Mouse (Mus musculus): Measurements from ENCODE around the gene Hps1. TPM values are rescaled to one million over a fixed set of nuclear protein-coding genes. Genes with fewer than 3 reads are reported as not detected.
"Not testable (repeated sequence)": the region's sequence is repeated elsewhere in the genome, so short reads cannot be mapped to it uniquely, and the experiment has no call there.

Hps1 gene
- polyA plus RNA-seq, 1 experiment: 31.1 TPM

GRCm38 (mm10) chr19:42785562-42786220, 5.9 kb upstream of the Hps1 start:
- TF ChIP-seq POLR2A (IDR thresholded peaks at IDR 0.05; ENCODE audit: borderline replicate concordance, extremely low read depth, insufficient read depth, insufficient read length, poor library complexity, severe bottlenecking): no peak
- no peak for TF ChIP-seq CTCF (IDR thresholded peaks at IDR 0.05; ENCODE audit: borderline replicate concordance, extremely low read depth, insufficient read depth, insufficient read length)

GRCm38 (mm10) chr19:42785129-42785528, 5.4 kb upstream of the Hps1 start:
- peak; percentile 40; the same call in 1 of the 2 replicates for TF ChIP-seq CTCF (IDR thresholded peaks at IDR 0.05; ENCODE audit: borderline replicate concordance, extremely low read depth, insufficient read depth, insufficient read length)
- no peak for TF ChIP-seq POLR2A (IDR thresholded peaks at IDR 0.05; ENCODE audit: borderline replicate concordance, extremely low read depth, insufficient read depth, insufficient read length, poor library complexity, severe bottlenecking)
- DNase-seq (ENCODE audit: low read depth): peak; percentile 27

More at GRCm38 (mm10) chr19:42785562-42786220, 5.9 kb upstream of the Hps1 start:
- peak; percentile 64 for DNase-seq (ENCODE audit: low read depth)

GRCm38 (mm10) chr19:42780156-42780538, 369 bp upstream of the Hps1 start:
- not testable (repeated sequence) for DNase-seq (ENCODE audit: low read depth)

DNA sequence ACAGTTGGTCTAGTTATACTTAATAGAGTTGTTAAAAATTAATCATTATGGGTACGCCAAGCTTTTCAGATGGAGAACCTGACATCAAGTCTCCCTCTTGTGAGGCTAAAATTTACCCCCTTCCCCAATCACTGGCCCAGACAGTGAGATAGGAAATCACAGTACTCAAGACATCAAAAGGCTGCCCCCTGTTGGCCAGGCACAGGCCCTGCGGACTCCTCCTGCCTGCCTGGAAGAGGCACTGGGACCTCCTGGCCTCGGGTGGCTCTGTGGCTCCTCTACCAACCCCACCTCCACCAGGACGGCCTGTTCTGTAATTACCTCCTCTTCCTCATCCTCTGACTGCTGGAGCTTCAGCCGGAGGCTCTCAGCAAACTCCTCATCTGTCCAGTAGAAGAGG, 2.0 kb downstream of the Hps1 start:
- no peak for DNase-seq (ENCODE audit: low read depth)
- TF ChIP-seq CTCF (IDR thresholded peaks at IDR 0.05; ENCODE audit: borderline replicate concordance, extremely low read depth, insufficient read depth, insufficient read length) (peak; percentile 27; the same call in 1 of the 2 replicates), POLR2A (IDR thresholded peaks at IDR 0.05; ENCODE audit: borderline replicate concordance, extremely low read depth, insufficient read depth, insufficient read length, poor library complexity, severe bottlenecking) (no peak)

DNA sequence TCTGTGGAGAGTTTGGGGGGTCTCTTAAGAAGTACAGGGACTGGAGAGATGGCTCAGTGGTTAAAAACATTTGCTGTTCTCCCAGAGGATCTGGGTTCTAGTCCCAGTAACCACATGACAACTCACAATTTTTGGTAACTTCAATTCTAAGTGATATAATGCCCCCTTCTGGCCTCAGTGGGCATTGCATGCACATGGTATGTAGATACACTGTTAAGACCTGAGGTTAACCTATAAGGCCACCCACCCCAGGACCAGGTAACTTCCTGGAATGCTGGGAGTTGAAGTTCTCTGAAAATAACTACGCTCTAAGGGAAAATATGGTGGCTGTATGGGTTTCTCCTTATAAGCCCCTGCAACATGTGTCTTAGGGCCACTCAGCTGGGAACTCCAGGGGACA, 3.0 kb downstream of the Hps1 start:
- no peak for TF ChIP-seq POLR2A (IDR thresholded peaks at IDR 0.05; ENCODE audit: borderline replicate concordance, extremely low read depth, insufficient read depth, insufficient read length, poor library complexity, severe bottlenecking)
- TF ChIP-seq CTCF (IDR thresholded peaks at IDR 0.05; ENCODE audit: borderline replicate concordance, extremely low read depth, insufficient read depth, insufficient read length): peak; percentile 25; the same call in 1 of the 2 replicates
- no peak for DNase-seq (ENCODE audit: low read depth)

DNA sequence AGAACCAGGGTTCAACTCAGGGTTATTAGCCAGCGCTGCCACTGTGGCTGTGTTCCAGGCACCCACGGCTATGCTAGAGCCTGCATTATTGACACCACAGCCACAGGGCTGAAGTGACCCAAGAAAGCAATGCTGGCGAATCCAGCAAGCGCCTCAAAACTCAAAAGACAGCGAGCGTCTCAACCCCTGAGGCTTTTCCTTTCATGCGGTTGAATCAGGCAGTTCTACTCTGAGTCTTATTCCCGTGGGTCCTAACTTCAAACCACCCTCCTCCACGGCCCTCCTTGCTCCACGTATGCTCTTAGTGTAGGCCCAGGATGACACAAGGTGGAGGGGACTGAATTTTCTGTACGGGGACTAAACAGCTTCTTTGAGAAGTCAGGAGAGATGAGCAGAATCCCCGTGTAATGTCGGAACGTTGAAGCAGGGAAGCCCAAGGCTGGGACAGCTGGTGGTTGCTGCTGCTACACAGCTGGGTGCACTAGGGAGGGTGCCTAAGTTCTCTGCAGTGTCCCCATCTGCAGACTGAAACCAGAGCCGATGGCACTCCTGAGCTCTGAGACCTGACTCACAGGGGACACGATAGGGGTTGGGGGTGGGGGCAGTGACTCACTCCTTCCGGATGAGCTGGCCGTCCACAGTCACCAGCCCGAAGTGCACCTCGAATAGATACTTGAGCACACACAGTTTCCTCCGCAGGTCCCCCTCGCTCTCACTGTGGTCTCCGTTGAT, 9.5 kb downstream of the Hps1 start:
- no peak for DNase-seq (ENCODE audit: low read depth)
- TF ChIP-seq CTCF (IDR thresholded peaks at IDR 0.05; ENCODE audit: borderline replicate concordance, extremely low read depth, insufficient read depth, insufficient read length) (no peak), POLR2A (IDR thresholded peaks at IDR 0.05; ENCODE audit: borderline replicate concordance, extremely low read depth, insufficient read depth, insufficient read length, poor library complexity, severe bottlenecking) (no peak)

DNA sequence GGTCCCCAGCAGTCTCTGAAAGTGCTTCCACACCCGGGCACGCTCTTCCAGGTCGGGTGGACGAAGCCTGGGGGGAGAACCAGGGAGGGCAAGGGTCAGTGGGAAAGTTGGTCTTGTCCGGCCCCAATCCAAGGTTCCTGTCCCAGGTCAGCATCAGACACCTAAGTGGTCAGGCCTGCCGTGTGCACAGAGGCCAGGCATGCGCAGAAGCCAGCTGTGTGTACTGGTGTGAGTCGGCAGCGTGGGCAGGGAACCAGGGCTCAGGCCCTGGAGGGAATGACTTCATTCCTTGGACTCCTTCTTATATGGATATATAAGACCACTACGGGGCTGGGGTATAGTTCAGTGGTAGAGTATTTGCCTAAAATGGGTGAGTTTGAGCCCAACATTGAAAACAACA, 10.1 kb downstream of the Hps1 start:
- DNase-seq (ENCODE audit: low read depth): no peak
- TF ChIP-seq POLR2A (IDR thresholded peaks at IDR 0.05; ENCODE audit: borderline replicate concordance, extremely low read depth, insufficient read depth, insufficient read length, poor library complexity, severe bottlenecking) (no peak), CTCF (IDR thresholded peaks at IDR 0.05; ENCODE audit: borderline replicate concordance, extremely low read depth, insufficient read depth, insufficient read length) (no peak)

- TF ChIP-seq POLR2A (IDR thresholded peaks at IDR 0.05; ENCODE audit: borderline replicate concordance, extremely low read depth, insufficient read depth, insufficient read length, poor library complexity, severe bottlenecking): no peak
- TF ChIP-seq CTCF (IDR thresholded peaks at IDR 0.05; ENCODE audit: borderline replicate concordance, extremely low read depth, insufficient read depth, insufficient read length): no peak
- no peak for DNase-seq (ENCODE audit: low read depth)
Measured at GRCm38 (mm10) chr19:42767361-42767760, 12.4 kb downstream of the Hps1 start.

DNA sequence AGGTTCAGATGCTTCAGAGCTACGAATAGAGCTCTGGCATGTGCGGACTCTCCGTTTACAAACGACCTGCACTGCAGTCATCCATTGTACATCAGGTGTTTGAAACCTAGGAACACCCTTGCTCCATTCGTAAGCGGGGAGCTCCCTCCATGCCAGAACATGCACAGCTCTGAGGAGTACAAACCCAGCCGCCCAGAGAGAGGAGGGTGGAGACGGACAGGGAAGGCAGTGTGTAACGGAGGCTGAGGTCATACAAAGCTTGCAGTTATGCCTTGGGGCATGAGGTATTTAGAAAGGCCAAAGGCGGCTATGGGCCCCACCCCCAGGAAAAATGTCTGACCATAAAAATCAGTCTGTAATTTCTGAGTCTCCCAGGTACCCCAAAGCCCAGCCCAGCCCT, 15.4 kb downstream of the Hps1 start:
- no peak for TF ChIP-seq POLR2A (IDR thresholded peaks at IDR 0.05; ENCODE audit: borderline replicate concordance, extremely low read depth, insufficient read depth, insufficient read length, poor library complexity, severe bottlenecking)
- no peak for TF ChIP-seq CTCF (IDR thresholded peaks at IDR 0.05; ENCODE audit: borderline replicate concordance, extremely low read depth, insufficient read depth, insufficient read length)
- no peak for DNase-seq (ENCODE audit: low read depth)

DNA sequence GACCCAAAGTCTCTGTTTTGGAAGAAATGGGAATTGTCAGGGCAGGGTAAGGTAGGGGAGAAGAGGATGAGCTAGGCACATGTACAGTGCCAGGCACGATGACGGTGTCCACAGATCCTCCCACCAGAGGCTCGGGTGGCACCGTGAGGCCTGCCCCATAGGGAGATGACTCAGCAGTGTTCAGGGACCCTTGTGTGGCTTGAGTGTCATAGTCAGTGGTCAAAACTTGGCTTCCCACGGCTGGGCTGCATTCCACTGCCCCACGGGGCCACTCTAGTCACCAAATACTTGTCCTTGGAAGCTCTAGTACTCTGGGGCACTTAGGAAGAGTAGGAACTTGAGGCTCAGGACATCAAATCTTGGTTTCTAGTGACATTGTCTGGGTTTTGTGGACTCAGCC, 23.1 kb downstream of the Hps1 start:
- TF ChIP-seq CTCF (IDR thresholded peaks at IDR 0.05; ENCODE audit: borderline replicate concordance, extremely low read depth, insufficient read depth, insufficient read length): no peak
- TF ChIP-seq POLR2A (IDR thresholded peaks at IDR 0.05; ENCODE audit: borderline replicate concordance, extremely low read depth, insufficient read depth, insufficient read length, poor library complexity, severe bottlenecking): no peak

GRCm38 (mm10) chr19:42755148-42755870, 24.5 kb downstream of the Hps1 start:
- TF ChIP-seq CTCF (IDR thresholded peaks at IDR 0.05; ENCODE audit: borderline replicate concordance, extremely low read depth, insufficient read depth, insufficient read length) (no peak), POLR2A (IDR thresholded peaks at IDR 0.05; ENCODE audit: borderline replicate concordance, extremely low read depth, insufficient read depth, insufficient read length, poor library complexity, severe bottlenecking) (no peak)
- DNase-seq (ENCODE audit: low read depth): peak; percentile 35

More for the DNA sequence above, 23.1 kb downstream of the Hps1 start:
- DNase-seq (ENCODE audit: low read depth): no peak

Data from brain, embryonic 14.5 days (tissue).